Mouse (Mus musculus): ENCODE measurements around the gene Mogs. TPM values are rescaled to one million over a fixed set of nuclear protein-coding genes. Genes with fewer than 3 reads are reported as not detected.

Mogs gene
- total and polyA plus RNA-seq, 3 experiments, result 150 to 209 TPM; not detected in 1

DNA sequence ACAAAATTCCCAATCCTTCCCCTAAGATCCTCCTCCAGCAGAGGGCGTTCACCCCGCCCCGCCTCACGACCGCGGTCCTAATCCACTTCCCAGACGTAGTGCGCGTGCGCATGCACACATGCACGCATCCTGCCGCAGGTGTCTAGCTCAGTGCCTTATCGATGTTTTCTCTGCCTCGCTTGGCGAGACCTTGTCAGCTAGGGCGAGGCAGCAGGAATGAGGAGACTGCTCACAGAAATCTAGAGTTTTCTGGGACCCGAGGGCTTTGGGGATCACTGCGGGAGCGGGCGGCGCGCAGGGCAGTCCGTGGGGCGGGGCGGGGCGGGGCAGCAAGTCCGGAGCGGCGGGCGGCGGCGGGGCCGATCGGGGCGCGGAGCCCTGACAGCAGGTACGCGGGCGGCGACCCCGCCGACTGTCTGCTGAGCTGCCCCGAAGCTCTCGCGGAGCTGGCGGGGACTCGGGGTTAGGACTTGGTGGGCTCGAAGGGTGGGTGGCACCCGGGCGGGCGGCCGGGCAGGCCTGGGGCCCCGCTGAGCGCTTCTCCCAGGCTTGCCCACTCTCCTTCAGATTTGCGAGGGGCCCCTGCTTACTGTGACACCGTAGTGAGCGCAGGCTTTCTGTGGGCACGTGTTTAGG, 50.4 kb downstream of the Mogs start, which contains the start of gene Dctn1:
TSS of gene Dctn1 (plus strand) at position 314 of the 636 bp plus-strand sequence.
- Histone ChIP-seq H3K9me3 (replicated peaks; ENCODE audit: insufficient read depth, low read length) (no peaks in the 10 kb centered on the region), H3K9ac (ENCODE audit: control insufficient read depth, low read depth, low read length, poor library complexity, severe bottlenecking) (peak within 1 kb of the TSS; percentile 84), H3K79me2 (ENCODE audit: control insufficient read depth, insufficient read depth, low read length, poor library complexity) (peaks cover 8% of the 10 kb centered on the region), H3K36me3 (ENCODE audit: control insufficient read depth in 1 of 2, insufficient read depth in 2 of 2, low read length in 2 of 2) (peaks cover 0 to 9% of the 10 kb centered on the region in 2 experiments; a peak in 2 of 4 replicates), H3K4me3 (ENCODE audit: control insufficient read depth in 1 of 2, insufficient read depth in 1 of 2, low read depth in 2 of 2, low read length in 2 of 2) (peak within 1 kb of the TSS; percentile 79 to 90), H3K27me3 (ENCODE audit: control insufficient read depth in 1 of 2, insufficient read depth in 2 of 2, low read length in 2 of 2) (no peaks in the 10 kb centered on the region), H3K27ac (ENCODE audit: control insufficient read depth, low read depth, low read length) (peak within 1 kb of the TSS; percentile 82), H3K4me1 (ENCODE audit: control insufficient read depth in 1 of 2, insufficient read depth in 2 of 2, low read length in 2 of 2) (peaks cover 4 to 8% of the 10 kb centered on the region in 2 experiments; a peak in 3 of 4 replicates)
- TF ChIP-seq USF2 (IDR thresholded peaks at IDR 0.05; ENCODE audit: borderline replicate concordance in 1 of 2, insufficient read depth in 1 of 2, low read depth in 1 of 2, low read length in 2 of 2) (no peak), NELFE (IDR thresholded peaks at IDR 0.05; ENCODE audit: low read depth, low read length) (peak; percentile 60), TBP (IDR thresholded peaks at IDR 0.05; ENCODE audit: low read depth, low read length) (0 out of 2 replicates have a peak, but pooled peaks have one; percentile 29), ELF1 (IDR thresholded peaks at IDR 0.05; ENCODE audit: low read depth, low read length) (peak; percentile 53; the same call in 1 of the 2 replicates), MAX (IDR thresholded peaks at IDR 0.05; ENCODE audit: low read length) (peak; percentile 99), HCFC1 (IDR thresholded peaks at IDR 0.05; ENCODE audit: low read depth, low read length) (peak; percentile 84), POLR2A (IDR thresholded peaks at IDR 0.05; ENCODE audit: control insufficient read depth in 1 of 2, insufficient read depth in 1 of 2, low read depth in 1 of 2, low read length in 2 of 2, poor library complexity in 1 of 2) (peak; percentile 60 to 76; a peak in 3 of 4 replicates), SIN3A (IDR thresholded peaks at IDR 0.05; ENCODE audit: low read length) (peak; percentile 76), NRF1 (IDR thresholded peaks at IDR 0.05; ENCODE audit: insufficient read depth, low read depth, low read length, poor library complexity, severe bottlenecking) (peak; percentile 92), CTCF (IDR thresholded peaks at IDR 0.05 in 2 of 3, conservative IDR thresholded peaks at IDR 0.05 in 1 of 3; ENCODE audit: control insufficient read depth in 1 of 3, insufficient read depth in 1 of 3, low read depth in 2 of 3, low read length in 3 of 3, poor library complexity in 1 of 3, severe bottlenecking in 1 of 3) (peak; percentile 78 to 81 (median 79)), UBTF (IDR thresholded peaks at IDR 0.05; ENCODE audit: borderline replicate concordance, insufficient read depth, low read depth, low read length) (0 out of 2 replicates have a peak, but pooled peaks have one; percentile 71), USF1 (IDR thresholded peaks at IDR 0.05; ENCODE audit: low read depth, low read length) (0 out of 2 replicates have a peak, but pooled peaks have one; percentile 15), BHLHE40 (IDR thresholded peaks at IDR 0.05; ENCODE audit: borderline replicate concordance, low read depth, low read length) (no peak), SMC3 (IDR thresholded peaks at IDR 0.05; ENCODE audit: low read depth, low read length) (peak; percentile 45), MAZ (IDR thresholded peaks at IDR 0.05; ENCODE audit: low read depth, low read length) (0 out of 2 replicates have a peak, but pooled peaks have one; percentile 72), RCOR1 (IDR thresholded peaks at IDR 0.05; ENCODE audit: low read depth, low read length) (no peak), TCF12 (IDR thresholded peaks at IDR 0.05; ENCODE audit: low read depth, low read length) (no peak), MYC (IDR thresholded peaks at IDR 0.05; ENCODE audit: low read depth, low read length) (peak; percentile 80; the same call in 1 of the 2 replicates)
- DNase-seq (ENCODE audit: low read depth, low spot score), result peak; percentile 95

- Histone ChIP-seq H3K79me2 (ENCODE audit: control insufficient read depth, insufficient read depth, low read length, poor library complexity) (peaks cover 8% of the 10 kb centered on the region), H3K27me3 (ENCODE audit: control insufficient read depth in 1 of 2, insufficient read depth in 2 of 2, low read length in 2 of 2) (no peaks in the 10 kb centered on the region), H3K4me3 (ENCODE audit: control insufficient read depth in 1 of 2, insufficient read depth in 1 of 2, low read depth in 2 of 2, low read length in 2 of 2) (peak overlapping the region; percentile 79 to 90), H3K9ac (ENCODE audit: control insufficient read depth, low read depth, low read length, poor library complexity, severe bottlenecking) (peak overlapping the region; percentile 84), H3K9me3 (replicated peaks; ENCODE audit: insufficient read depth, low read length) (no peaks in the 10 kb centered on the region), H3K4me1 (ENCODE audit: control insufficient read depth in 1 of 2, insufficient read depth in 2 of 2, low read length in 2 of 2) (peaks cover 4 to 8% of the 10 kb centered on the region in 2 experiments; a peak in 3 of 4 replicates), H3K36me3 (ENCODE audit: control insufficient read depth in 1 of 2, insufficient read depth in 2 of 2, low read length in 2 of 2) (peaks cover 0 to 9% of the 10 kb centered on the region in 2 experiments; a peak in 2 of 4 replicates), H3K27ac (ENCODE audit: control insufficient read depth, low read depth, low read length) (peak overlapping the region; percentile 20; the same call in 1 of the 2 replicates)
- TF ChIP-seq GABPA (IDR thresholded peaks at IDR 0.05; ENCODE audit: low read depth, low read length) (no peak), MXI1 (IDR thresholded peaks at IDR 0.05; ENCODE audit: low read depth, low read length) (no peak), CTCF (IDR thresholded peaks at IDR 0.05 in 2 of 3, conservative IDR thresholded peaks at IDR 0.05 in 1 of 3; ENCODE audit: control insufficient read depth in 1 of 3, insufficient read depth in 1 of 3, low read depth in 2 of 3, low read length in 3 of 3, poor library complexity in 1 of 3, severe bottlenecking in 1 of 3) (no peak), E2F4 (IDR thresholded peaks at IDR 0.05; ENCODE audit: borderline replicate concordance, low read depth, low read length) (no peak), ELF1 (IDR thresholded peaks at IDR 0.05; ENCODE audit: low read depth, low read length) (no peak), UBTF (IDR thresholded peaks at IDR 0.05; ENCODE audit: borderline replicate concordance, insufficient read depth, low read depth, low read length) (no peak), ETS1 (IDR thresholded peaks at IDR 0.05; ENCODE audit: low read depth, low read length) (no peak), USF2 (IDR thresholded peaks at IDR 0.05; ENCODE audit: borderline replicate concordance in 1 of 2, insufficient read depth in 1 of 2, low read depth in 1 of 2, low read length in 2 of 2) (no peak), TBP (IDR thresholded peaks at IDR 0.05; ENCODE audit: low read depth, low read length) (no peak), POLR2A (IDR thresholded peaks at IDR 0.05; ENCODE audit: control insufficient read depth in 1 of 2, insufficient read depth in 1 of 2, low read depth in 1 of 2, low read length in 2 of 2, poor library complexity in 1 of 2) (no peak), SMC3 (IDR thresholded peaks at IDR 0.05; ENCODE audit: low read depth, low read length) (no peak), NRF1 (IDR thresholded peaks at IDR 0.05; ENCODE audit: insufficient read depth, low read depth, low read length, poor library complexity, severe bottlenecking) (no peak)
- peak; percentile 74 for DNase-seq (ENCODE audit: low read depth, low spot score)
Measured at GRCm38 (mm10) chr6:83166243-83166630, 50.9 kb downstream of the Mogs start.

Measured in MEL (cell line).